Mouse (Mus musculus): Measurements from ENCODE around the gene Rhobtb1. TPM values are rescaled to one million over a fixed set of nuclear protein-coding genes. Genes with fewer than 3 reads are reported as not detected.

The Rhobtb1 gene
- 17.1 and 19.3 TPM in 2 replicates for polyA plus RNA-seq (2016; fragmentation: Nextera tagmentation; extraction: Ambion mirVana)

- 81% methylated on average over 20 of the region's 20 CpGs for WGBS
- no peak within 1 kb of the TSS for H3K4me3 ChIP-seq
- H3K36me3 ChIP-seq (replicated peaks) = no peaks in the 10 kb centered on the region
- no peaks in the 10 kb centered on the region for H3K4me1 ChIP-seq
- no peaks in the 10 kb centered on the region for H3K9me3 ChIP-seq
- H3K27me3 ChIP-seq (replicated peaks; ENCODE audit: low read depth, poor library complexity, severe bottlenecking) = no peaks in the 10 kb centered on the region
- DNase-seq (ENCODE audit: low spot score) = no peak
- no peak within 1 kb of the TSS for H3K27ac ChIP-seq (replicated peaks)
Observed at GRCm38 (mm10) chr10:69151045-69151444, at the start of gene Rhobtb1. TSS of gene Rhobtb1 (plus strand) at chr10:69151434.

- WGBS = 84% methylated on average over 4 of the region's 4 CpGs
- Histone ChIP-seq H3K4me3 (no peak overlapping the region), H3K36me3 (replicated peaks) (no peaks in the 10 kb centered on the region), H3K4me1 (no peaks in the 10 kb centered on the region), H3K27me3 (replicated peaks; ENCODE audit: low read depth, poor library complexity, severe bottlenecking) (no peaks in the 10 kb centered on the region), H3K9me3 (no peaks in the 10 kb centered on the region), H3K27ac (replicated peaks) (no peak overlapping the region)
- DNase-seq (ENCODE audit: low spot score) = peak; percentile 50
Observed at GRCm38 (mm10) chr10:69101988-69102387, 49.2 kb upstream of the Rhobtb1 start.

DNA sequence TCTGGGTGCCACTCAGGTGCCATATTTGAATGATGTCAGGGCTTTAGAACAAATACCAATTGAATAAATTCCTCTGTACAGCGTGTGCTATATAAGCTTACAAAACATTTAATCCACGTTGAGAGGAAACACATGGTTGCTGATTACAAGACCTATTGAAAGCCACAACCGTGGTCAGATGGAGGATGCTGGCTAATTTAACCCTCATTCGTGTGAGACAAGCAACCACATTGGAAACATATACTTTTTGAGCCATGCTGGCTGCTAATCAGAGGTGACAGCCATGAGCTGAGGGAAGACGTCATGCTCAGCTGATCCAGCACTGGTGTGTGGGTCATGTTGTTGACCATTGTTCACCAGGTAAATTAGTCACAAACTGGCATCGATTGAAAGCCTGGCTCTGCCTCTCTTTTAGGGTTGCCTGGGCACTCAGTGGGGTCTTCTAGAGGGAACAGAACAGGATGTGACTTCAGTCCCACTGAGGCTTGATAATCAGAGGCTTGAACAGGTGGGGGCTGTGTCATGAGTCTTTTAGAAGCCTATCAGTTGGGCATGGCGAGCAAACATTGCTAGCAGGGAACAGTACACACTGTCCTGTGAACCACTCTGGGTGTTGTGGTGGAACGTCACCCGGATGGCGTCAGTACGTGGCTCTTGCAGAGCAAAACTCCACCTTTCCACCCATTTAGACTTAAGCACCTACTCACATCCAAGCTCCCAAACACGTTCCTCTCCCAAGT is 46.9 kb upstream of the Rhobtb1 start:
- no peaks in the 10 kb centered on the region for H3K27me3 ChIP-seq (replicated peaks; ENCODE audit: low read depth, poor library complexity, severe bottlenecking)
- no peak overlapping the region for H3K4me3 ChIP-seq
- 85% methylated on average over 12 of the region's 12 CpGs for WGBS
- no peak overlapping the region for H3K27ac ChIP-seq (replicated peaks)
- H3K4me1 ChIP-seq = no peaks in the 10 kb centered on the region
- no peaks in the 10 kb centered on the region for H3K9me3 ChIP-seq
- no peaks in the 10 kb centered on the region for H3K36me3 ChIP-seq (replicated peaks)
- DNase-seq (ENCODE audit: low spot score) = no peak

DNA sequence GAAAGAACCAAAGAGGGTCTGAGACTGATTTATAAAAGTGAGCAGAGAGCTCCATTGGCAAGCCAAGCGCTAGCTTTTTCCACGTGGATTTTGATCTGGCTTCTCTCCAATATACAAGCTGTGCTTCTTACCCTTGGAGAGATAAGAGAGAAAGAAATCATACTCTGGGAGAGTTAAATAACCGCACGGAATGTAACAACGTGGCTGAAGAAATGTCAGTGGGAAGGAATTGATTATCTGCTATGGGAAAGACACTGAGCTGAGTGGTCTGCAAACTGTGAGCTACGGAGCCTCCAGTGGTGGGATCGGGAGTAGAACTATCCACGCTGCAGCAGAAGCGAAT is 46.4 kb upstream of the Rhobtb1 start:
- no peak overlapping the region for H3K4me3 ChIP-seq
- no peaks in the 10 kb centered on the region for H3K4me1 ChIP-seq
- no peaks in the 10 kb centered on the region for H3K9me3 ChIP-seq
- H3K27me3 ChIP-seq (replicated peaks; ENCODE audit: low read depth, poor library complexity, severe bottlenecking) = no peaks in the 10 kb centered on the region
- H3K36me3 ChIP-seq (replicated peaks) = no peaks in the 10 kb centered on the region
- no peak for DNase-seq (ENCODE audit: low spot score)
- H3K27ac ChIP-seq (replicated peaks) = no peak overlapping the region
- WGBS = 81% methylated on average over 9 of the region's 9 CpGs

GRCm38 (mm10) chr10:69106796-69107195 is 44.4 kb upstream of the Rhobtb1 start:
- DNase-seq (ENCODE audit: low spot score) = no peak
- H3K27me3 ChIP-seq (replicated peaks; ENCODE audit: low read depth, poor library complexity, severe bottlenecking) = no peaks in the 10 kb centered on the region
- H3K27ac ChIP-seq (replicated peaks) = no peak overlapping the region
- 96% methylated on average over 1 of the region's 1 CpGs for WGBS
- H3K36me3 ChIP-seq (replicated peaks) = no peaks in the 10 kb centered on the region
- no peaks in the 10 kb centered on the region for H3K4me1 ChIP-seq
- no peak overlapping the region for H3K4me3 ChIP-seq
- no peaks in the 10 kb centered on the region for H3K9me3 ChIP-seq

GRCm38 (mm10) chr10:69107253-69107652 is 44.0 kb upstream of the Rhobtb1 start:
- WGBS = 90% methylated on average over 8 of the region's 8 CpGs
- H3K27me3 ChIP-seq (replicated peaks; ENCODE audit: low read depth, poor library complexity, severe bottlenecking) = no peaks in the 10 kb centered on the region

GRCm38 (mm10) chr10:69114384-69114783 is 36.9 kb upstream of the Rhobtb1 start:
- no peaks in the 10 kb centered on the region for H3K4me1 ChIP-seq
- no peaks in the 10 kb centered on the region for H3K27me3 ChIP-seq (replicated peaks; ENCODE audit: low read depth, poor library complexity, severe bottlenecking)
- no peak for DNase-seq (ENCODE audit: low spot score)
- no peak overlapping the region for H3K27ac ChIP-seq (replicated peaks)
- no peaks in the 10 kb centered on the region for H3K36me3 ChIP-seq (replicated peaks)
- no peaks in the 10 kb centered on the region for H3K9me3 ChIP-seq
- H3K4me3 ChIP-seq = no peak overlapping the region

More at GRCm38 (mm10) chr10:69107253-69107652, 44.0 kb upstream of the Rhobtb1 start:
- Histone ChIP-seq H3K4me1 (no peaks in the 10 kb centered on the region), H3K27ac (replicated peaks) (no peak overlapping the region), H3K36me3 (replicated peaks) (no peaks in the 10 kb centered on the region), H3K9me3 (no peaks in the 10 kb centered on the region), H3K4me3 (no peak overlapping the region)
- no peak for DNase-seq (ENCODE audit: low spot score)

- no peaks in the 10 kb centered on the region for H3K27me3 ChIP-seq (replicated peaks; ENCODE audit: low read depth, poor library complexity, severe bottlenecking)
- H3K9me3 ChIP-seq = no peaks in the 10 kb centered on the region
- H3K4me3 ChIP-seq = no peak overlapping the region
Observed at GRCm38 (mm10) chr10:69117996-69118395, 33.2 kb upstream of the Rhobtb1 start.

DNA sequence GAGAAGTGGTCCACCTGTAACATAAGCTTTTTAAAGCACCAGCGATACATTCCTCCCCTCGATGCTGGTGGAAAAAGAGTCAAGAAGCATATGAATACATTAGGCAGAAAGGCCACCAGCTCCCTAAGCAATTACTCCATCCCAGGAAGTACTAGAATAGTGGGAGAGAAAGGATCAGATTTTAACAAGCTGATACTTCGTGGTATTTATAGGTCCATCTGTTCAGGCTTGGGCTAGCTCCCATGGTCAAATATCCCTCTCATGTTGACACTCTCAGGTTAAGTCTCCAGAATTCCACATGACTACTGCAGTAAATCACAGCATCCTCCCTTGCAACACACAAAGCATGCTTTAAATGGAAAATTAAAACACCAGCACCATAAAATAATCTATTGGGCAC is 32.3 kb upstream of the Rhobtb1 start:
- WGBS = 87% methylated on average over 3 of the region's 3 CpGs

More at GRCm38 (mm10) chr10:69117996-69118395, 33.2 kb upstream of the Rhobtb1 start:
- no peak for DNase-seq (ENCODE audit: low spot score)
- H3K27ac ChIP-seq (replicated peaks) = no peak overlapping the region
- H3K4me1 ChIP-seq = no peaks in the 10 kb centered on the region
- H3K36me3 ChIP-seq (replicated peaks) = no peaks in the 10 kb centered on the region

GRCm38 (mm10) chr10:69119456-69119855 is 31.8 kb upstream of the Rhobtb1 start:
- H3K27me3 ChIP-seq (replicated peaks; ENCODE audit: low read depth, poor library complexity, severe bottlenecking) = no peaks in the 10 kb centered on the region
- H3K9me3 ChIP-seq = no peaks in the 10 kb centered on the region
- no peak overlapping the region for H3K4me3 ChIP-seq
- H3K27ac ChIP-seq (replicated peaks) = no peak overlapping the region
- H3K4me1 ChIP-seq = no peaks in the 10 kb centered on the region
- no peak for DNase-seq (ENCODE audit: low spot score)
- 81% methylated on average over 1 of the region's 1 CpGs for WGBS
- no peaks in the 10 kb centered on the region for H3K36me3 ChIP-seq (replicated peaks)

More for the DNA sequence above, 32.3 kb upstream of the Rhobtb1 start:
- Histone ChIP-seq H3K4me3 (no peak overlapping the region), H3K4me1 (no peaks in the 10 kb centered on the region), H3K36me3 (replicated peaks) (no peaks in the 10 kb centered on the region), H3K9me3 (no peaks in the 10 kb centered on the region), H3K27me3 (replicated peaks; ENCODE audit: low read depth, poor library complexity, severe bottlenecking) (no peaks in the 10 kb centered on the region), H3K27ac (replicated peaks) (no peak overlapping the region)
- no peak for DNase-seq (ENCODE audit: low spot score)

GRCm38 (mm10) chr10:69126546-69126945 is 24.7 kb upstream of the Rhobtb1 start:
- Histone ChIP-seq H3K27me3 (replicated peaks; ENCODE audit: low read depth, poor library complexity, severe bottlenecking) (no peaks in the 10 kb centered on the region), H3K4me1 (no peaks in the 10 kb centered on the region), H3K27ac (replicated peaks) (no peak overlapping the region), H3K9me3 (no peaks in the 10 kb centered on the region), H3K4me3 (no peak overlapping the region), H3K36me3 (replicated peaks) (no peaks in the 10 kb centered on the region)
- DNase-seq (ENCODE audit: low spot score) = no peak
- WGBS = 91% methylated on average over 2 of the region's 2 CpGs

- DNase-seq (ENCODE audit: low spot score) = no peak
- Histone ChIP-seq H3K27me3 (replicated peaks; ENCODE audit: low read depth, poor library complexity, severe bottlenecking) (no peaks in the 10 kb centered on the region), H3K4me1 (no peaks in the 10 kb centered on the region), H3K4me3 (no peak overlapping the region), H3K9me3 (no peaks in the 10 kb centered on the region), H3K27ac (replicated peaks) (no peak overlapping the region), H3K36me3 (replicated peaks) (no peaks in the 10 kb centered on the region)
- 82% methylated on average over 3 of the region's 3 CpGs for whole genome bisulfite sequencing
Observed at GRCm38 (mm10) chr10:69128531-69128930, 22.7 kb upstream of the Rhobtb1 start.

DNA sequence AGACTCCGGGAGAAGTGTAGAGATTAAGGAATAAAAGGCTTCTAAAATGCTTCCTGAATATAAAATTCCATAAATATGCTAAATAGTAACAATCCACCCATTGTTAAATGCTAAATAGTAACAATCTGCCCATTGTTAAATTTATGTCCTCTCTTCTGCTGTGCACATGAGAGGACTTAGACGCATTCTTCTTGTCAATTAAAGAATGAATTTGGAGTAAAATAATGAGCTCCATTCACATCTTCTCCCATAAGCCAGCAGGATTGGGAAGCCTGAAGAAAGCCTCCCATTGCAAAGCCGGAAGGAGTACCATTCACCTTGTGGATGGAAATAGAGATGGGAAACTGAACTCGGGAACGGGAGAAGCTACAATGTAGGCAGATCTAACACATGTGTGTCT is 20.6 kb upstream of the Rhobtb1 start:
- no peak for DNase-seq (ENCODE audit: low spot score)
- H3K27ac ChIP-seq (replicated peaks) = no peak overlapping the region
- H3K4me1 ChIP-seq = no peaks in the 10 kb centered on the region
- no peak overlapping the region for H3K4me3 ChIP-seq
- H3K36me3 ChIP-seq (replicated peaks) = no peaks in the 10 kb centered on the region
- H3K9me3 ChIP-seq = no peaks in the 10 kb centered on the region
- no peaks in the 10 kb centered on the region for H3K27me3 ChIP-seq (replicated peaks; ENCODE audit: low read depth, poor library complexity, severe bottlenecking)
- WGBS = 76% methylated on average over 5 of the region's 5 CpGs

All from embryonic facial prominence, embryonic 10.5 days (tissue).